Mouse (Mus musculus): ENCODE measurements around the gene Zdhhc14. TPM values are rescaled to one million over a fixed set of nuclear protein-coding genes. Genes with fewer than 3 reads are reported as not detected.

The Zdhhc14 gene
- polyA plus RNA-seq, 1 experiment from 2014 or later = 2.0 TPM

- no peak for DNase-seq (ENCODE audit: low spot score, missing footprints)
- Histone ChIP-seq H3K36me3 (ENCODE audit: control insufficient read depth, insufficient read depth, low read length) (no peaks in the 10 kb centered on the region), H3K4me3 (ENCODE audit: low read depth, low read length) (no peak overlapping the region), H3K9ac (ENCODE audit: low read length) (no peak overlapping the region), H3K4me1 (ENCODE audit: control insufficient read depth, insufficient read depth, low read length) (no peaks in the 10 kb centered on the region), H3K9me3 (ENCODE audit: control insufficient read depth, low read length) (no peaks in the 10 kb centered on the region), H3K4me2 (no peak overlapping the region), H3K27me3 (ENCODE audit: control insufficient read depth, insufficient read depth, low read length) (no peaks in the 10 kb centered on the region), H3K27ac (ENCODE audit: low read depth, low read length) (no peak overlapping the region)
- no peak for ATAC-seq (ENCODE audit: low FRiP score)
- WGBS = 93% methylated on average over 8 of the region's 8 CpGs
These were observed 108.2 kb downstream of the Zdhhc14 start for GRCm38 (mm10) chr17:5600505-5601027.

GRCm38 (mm10) chr17:5601953-5602352 is 109.6 kb downstream of the Zdhhc14 start:
- ATAC-seq (ENCODE audit: low FRiP score) (no peak), DNase-seq (ENCODE audit: low spot score, missing footprints) (no peak)
- WGBS = 89% methylated on average over 6 of the region's 6 CpGs

GRCm38 (mm10) chr17:5606151-5606591 is 113.8 kb downstream of the Zdhhc14 start:
- H3K27me3 ChIP-seq (ENCODE audit: control insufficient read depth, insufficient read depth, low read length) = no peaks in the 10 kb centered on the region
- WGBS = 76% methylated on average over 8 of the region's 8 CpGs
- H3K9me3 ChIP-seq (ENCODE audit: control insufficient read depth, low read length) = no peaks in the 10 kb centered on the region
- no peak overlapping the region for H3K27ac ChIP-seq (ENCODE audit: low read depth, low read length)
- H3K36me3 ChIP-seq (ENCODE audit: control insufficient read depth, insufficient read depth, low read length) = no peaks in the 10 kb centered on the region
- H3K4me1 ChIP-seq (ENCODE audit: control insufficient read depth, insufficient read depth, low read length) = no peaks in the 10 kb centered on the region
- ATAC-seq (ENCODE audit: low FRiP score) (no peak), DNase-seq (ENCODE audit: low spot score, missing footprints) (no peak)
- no peak overlapping the region for H3K4me2 ChIP-seq
- no peak overlapping the region for H3K4me3 ChIP-seq (ENCODE audit: low read depth, low read length)
- no peak overlapping the region for H3K9ac ChIP-seq (ENCODE audit: low read length)

More at GRCm38 (mm10) chr17:5601953-5602352, 109.6 kb downstream of the Zdhhc14 start:
- no peak overlapping the region for H3K4me3 ChIP-seq (ENCODE audit: low read depth, low read length)
- H3K27me3 ChIP-seq (ENCODE audit: control insufficient read depth, insufficient read depth, low read length) = no peaks in the 10 kb centered on the region
- H3K4me2 ChIP-seq = no peak overlapping the region
- H3K4me1 ChIP-seq (ENCODE audit: control insufficient read depth, insufficient read depth, low read length) = no peaks in the 10 kb centered on the region
- H3K27ac ChIP-seq (ENCODE audit: low read depth, low read length) = no peak overlapping the region
- no peaks in the 10 kb centered on the region for H3K36me3 ChIP-seq (ENCODE audit: control insufficient read depth, insufficient read depth, low read length)
- H3K9me3 ChIP-seq (ENCODE audit: control insufficient read depth, low read length) = no peaks in the 10 kb centered on the region
- no peak overlapping the region for H3K9ac ChIP-seq (ENCODE audit: low read length)

GRCm38 (mm10) chr17:5607352-5607751 is 115.0 kb downstream of the Zdhhc14 start:
- 85% methylated on average over 7 of the region's 7 CpGs for WGBS
- no peaks in the 10 kb centered on the region for H3K27me3 ChIP-seq (ENCODE audit: control insufficient read depth, insufficient read depth, low read length)
- no peak for DNase-seq (ENCODE audit: low spot score, missing footprints)
- H3K4me2 ChIP-seq = no peak overlapping the region
- H3K36me3 ChIP-seq (ENCODE audit: control insufficient read depth, insufficient read depth, low read length) = no peaks in the 10 kb centered on the region
- no peak overlapping the region for H3K27ac ChIP-seq (ENCODE audit: low read depth, low read length)
- H3K9ac ChIP-seq (ENCODE audit: low read length) = no peak overlapping the region
- H3K4me3 ChIP-seq (ENCODE audit: low read depth, low read length) = no peak overlapping the region
- H3K4me1 ChIP-seq (ENCODE audit: control insufficient read depth, insufficient read depth, low read length) = no peaks in the 10 kb centered on the region
- no peaks in the 10 kb centered on the region for H3K9me3 ChIP-seq (ENCODE audit: control insufficient read depth, low read length)
- no peak for ATAC-seq (ENCODE audit: low FRiP score)

GRCm38 (mm10) chr17:5609875-5610552 is 117.7 kb downstream of the Zdhhc14 start:
- 89% methylated on average over 4 of the region's 4 CpGs for WGBS

GRCm38 (mm10) chr17:5612236-5612635 is 119.9 kb downstream of the Zdhhc14 start:
- H3K4me2 ChIP-seq = no peak overlapping the region
- WGBS = 78% methylated on average over 4 of the region's 4 CpGs
- no peak for ATAC-seq (ENCODE audit: low FRiP score)

More at GRCm38 (mm10) chr17:5609875-5610552, 117.7 kb downstream of the Zdhhc14 start:
- Histone ChIP-seq H3K27ac (ENCODE audit: low read depth, low read length) (no peak overlapping the region), H3K4me1 (ENCODE audit: control insufficient read depth, insufficient read depth, low read length) (no peaks in the 10 kb centered on the region), H3K4me2 (no peak overlapping the region), H3K4me3 (ENCODE audit: low read depth, low read length) (no peak overlapping the region), H3K9me3 (ENCODE audit: control insufficient read depth, low read length) (no peaks in the 10 kb centered on the region), H3K9ac (ENCODE audit: low read length) (no peak overlapping the region), H3K36me3 (ENCODE audit: control insufficient read depth, insufficient read depth, low read length) (no peaks in the 10 kb centered on the region), H3K27me3 (ENCODE audit: control insufficient read depth, insufficient read depth, low read length) (no peaks in the 10 kb centered on the region)
- ATAC-seq (ENCODE audit: low FRiP score) (no peak), DNase-seq (ENCODE audit: low spot score, missing footprints) (no peak)

GRCm38 (mm10) chr17:5614771-5615318 is 122.5 kb downstream of the Zdhhc14 start:
- Histone ChIP-seq H3K4me2 (no peak overlapping the region), H3K27me3 (ENCODE audit: control insufficient read depth, insufficient read depth, low read length) (no peaks in the 10 kb centered on the region), H3K36me3 (ENCODE audit: control insufficient read depth, insufficient read depth, low read length) (no peaks in the 10 kb centered on the region), H3K9me3 (ENCODE audit: control insufficient read depth, low read length) (no peaks in the 10 kb centered on the region), H3K4me1 (ENCODE audit: control insufficient read depth, insufficient read depth, low read length) (no peaks in the 10 kb centered on the region), H3K4me3 (ENCODE audit: low read depth, low read length) (no peak overlapping the region), H3K9ac (ENCODE audit: low read length) (no peak overlapping the region), H3K27ac (ENCODE audit: low read depth, low read length) (no peak overlapping the region)
- WGBS = 79% methylated on average over 9 of the region's 9 CpGs
- ATAC-seq (ENCODE audit: low FRiP score) (no peak), DNase-seq (ENCODE audit: low spot score, missing footprints) (no peak)

More at GRCm38 (mm10) chr17:5612236-5612635, 119.9 kb downstream of the Zdhhc14 start:
- Histone ChIP-seq H3K4me3 (ENCODE audit: low read depth, low read length) (no peak overlapping the region), H3K9ac (ENCODE audit: low read length) (no peak overlapping the region), H3K27me3 (ENCODE audit: control insufficient read depth, insufficient read depth, low read length) (no peaks in the 10 kb centered on the region), H3K36me3 (ENCODE audit: control insufficient read depth, insufficient read depth, low read length) (no peaks in the 10 kb centered on the region), H3K4me1 (ENCODE audit: control insufficient read depth, insufficient read depth, low read length) (no peaks in the 10 kb centered on the region), H3K9me3 (ENCODE audit: control insufficient read depth, low read length) (no peaks in the 10 kb centered on the region), H3K27ac (ENCODE audit: low read depth, low read length) (no peak overlapping the region)
- DNase-seq (ENCODE audit: low spot score, missing footprints) = no peak

GRCm38 (mm10) chr17:5621626-5622591 is 129.6 kb downstream of the Zdhhc14 start:
- H3K27me3 ChIP-seq (ENCODE audit: control insufficient read depth, insufficient read depth, low read length) = no peaks in the 10 kb centered on the region
- H3K4me2 ChIP-seq = no peak overlapping the region
- DNase-seq (ENCODE audit: low spot score, missing footprints) = no peak
- 89% methylated on average over 25 of the region's 25 CpGs for WGBS
- no peak overlapping the region for H3K27ac ChIP-seq (ENCODE audit: low read depth, low read length)
- H3K9ac ChIP-seq (ENCODE audit: low read length) = no peak overlapping the region
- no peaks in the 10 kb centered on the region for H3K9me3 ChIP-seq (ENCODE audit: control insufficient read depth, low read length)
- ATAC-seq (ENCODE audit: low FRiP score) = no peak
- no peaks in the 10 kb centered on the region for H3K36me3 ChIP-seq (ENCODE audit: control insufficient read depth, insufficient read depth, low read length)
- H3K4me1 ChIP-seq (ENCODE audit: control insufficient read depth, insufficient read depth, low read length) = no peaks in the 10 kb centered on the region
- no peak overlapping the region for H3K4me3 ChIP-seq (ENCODE audit: low read depth, low read length)
